Mouse (Mus musculus) liver (tissue): Measurements from ENCODE around the gene Sorcs1.

Experiments used
- DNase-seq: peaks from one replicate; pipeline ENCODE4 v3.0.0-alpha.2; 2020; ENCODE audit warnings: mixed read lengths

The Sorcs1 gene

DNA sequence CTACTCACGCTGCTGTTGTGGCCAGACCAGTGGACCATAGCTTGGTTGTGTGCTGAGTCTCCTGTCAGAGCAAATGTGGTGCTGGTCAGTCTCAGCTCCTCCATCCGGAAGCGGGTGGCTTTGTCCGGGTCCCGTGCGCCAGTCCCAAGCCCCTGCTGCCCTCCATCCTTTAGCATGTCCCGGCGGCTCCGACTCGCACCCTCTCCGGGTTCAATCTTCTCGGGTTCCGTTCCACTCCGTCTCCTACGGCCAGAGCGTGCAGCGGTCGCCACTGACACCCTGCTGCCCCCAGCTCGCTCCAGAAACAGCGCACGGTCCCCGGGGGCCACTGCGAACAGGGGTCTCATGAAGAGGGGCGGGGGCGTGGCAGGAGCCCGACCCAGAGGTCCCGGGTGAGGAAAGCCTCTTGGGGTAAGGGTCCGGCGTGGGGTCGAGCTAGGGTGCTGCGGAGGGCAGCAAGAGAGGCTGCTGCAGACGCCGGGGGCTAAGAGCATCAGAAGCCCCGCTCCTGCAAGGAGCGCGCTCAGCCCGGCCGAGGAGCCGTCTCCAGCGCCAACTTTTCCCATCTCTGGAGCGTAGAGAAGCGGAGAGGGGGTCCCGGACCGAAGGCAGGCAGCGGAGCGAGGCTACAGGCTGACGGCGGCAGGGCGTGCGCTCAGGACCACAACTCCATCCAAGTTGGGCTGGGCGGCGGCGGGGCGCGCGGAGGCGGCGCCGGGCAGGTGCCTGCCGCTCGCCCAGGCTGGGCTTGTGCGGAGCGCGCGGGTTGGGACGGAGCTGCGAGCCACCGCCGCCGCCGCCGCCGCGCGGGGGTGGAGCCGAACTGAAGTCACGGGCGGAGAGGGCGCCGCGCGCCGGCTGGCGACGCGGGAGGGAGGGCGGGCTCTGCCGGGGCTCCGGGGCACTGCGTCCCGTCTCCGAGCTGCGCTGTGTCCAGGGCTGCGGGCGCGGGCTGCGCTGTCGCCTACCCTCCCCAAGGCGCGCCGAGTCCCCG, at the start of gene Sorcs1:
Gene Sorcs1, minus strand, starts transcription at position 744 of the 994 bp plus-strand sequence.
- DNase-seq, result peak; percentile 27

DNA sequence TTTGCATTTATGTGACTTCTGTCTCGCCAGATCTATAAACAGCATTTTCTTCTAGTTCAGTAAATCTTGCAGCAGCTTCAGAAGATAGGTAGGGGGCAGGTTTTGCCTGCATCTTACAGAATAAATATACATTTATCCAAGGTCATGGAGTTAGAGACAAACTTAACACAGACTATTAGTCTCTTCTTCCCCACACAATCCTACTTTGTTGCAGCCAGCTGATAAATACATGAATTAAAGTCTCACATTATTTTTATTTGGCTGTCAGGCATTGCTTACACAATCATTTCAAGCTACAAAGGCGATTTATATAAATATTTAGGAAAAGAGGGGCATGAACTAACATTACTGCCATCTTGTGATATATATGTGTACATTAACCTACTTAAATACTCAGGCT, 4.8 kb upstream of the Sorcs1 start:
- no peak for DNase-seq

DNA sequence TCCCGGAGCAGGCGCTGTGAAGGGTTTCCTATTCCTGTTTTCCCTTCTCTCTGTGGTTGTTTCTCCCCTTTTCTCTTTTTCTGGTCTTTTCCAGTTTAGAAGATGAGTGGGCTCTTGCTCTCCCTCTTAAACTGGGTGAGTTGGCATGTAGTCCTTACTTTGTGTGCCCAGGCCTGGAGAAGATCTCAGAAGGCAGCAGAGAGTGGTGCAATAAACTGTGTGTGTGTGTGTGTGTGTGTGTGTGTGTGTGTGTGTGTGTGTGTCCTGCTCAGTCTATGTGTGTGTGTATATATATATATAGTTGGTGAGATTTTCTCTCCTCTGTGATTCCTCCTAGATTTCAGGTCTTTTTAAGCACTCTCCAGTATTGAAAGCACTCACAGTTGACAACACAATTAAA, 500 bp upstream of the Sorcs1 start:
- DNase-seq, result no peak

DNA sequence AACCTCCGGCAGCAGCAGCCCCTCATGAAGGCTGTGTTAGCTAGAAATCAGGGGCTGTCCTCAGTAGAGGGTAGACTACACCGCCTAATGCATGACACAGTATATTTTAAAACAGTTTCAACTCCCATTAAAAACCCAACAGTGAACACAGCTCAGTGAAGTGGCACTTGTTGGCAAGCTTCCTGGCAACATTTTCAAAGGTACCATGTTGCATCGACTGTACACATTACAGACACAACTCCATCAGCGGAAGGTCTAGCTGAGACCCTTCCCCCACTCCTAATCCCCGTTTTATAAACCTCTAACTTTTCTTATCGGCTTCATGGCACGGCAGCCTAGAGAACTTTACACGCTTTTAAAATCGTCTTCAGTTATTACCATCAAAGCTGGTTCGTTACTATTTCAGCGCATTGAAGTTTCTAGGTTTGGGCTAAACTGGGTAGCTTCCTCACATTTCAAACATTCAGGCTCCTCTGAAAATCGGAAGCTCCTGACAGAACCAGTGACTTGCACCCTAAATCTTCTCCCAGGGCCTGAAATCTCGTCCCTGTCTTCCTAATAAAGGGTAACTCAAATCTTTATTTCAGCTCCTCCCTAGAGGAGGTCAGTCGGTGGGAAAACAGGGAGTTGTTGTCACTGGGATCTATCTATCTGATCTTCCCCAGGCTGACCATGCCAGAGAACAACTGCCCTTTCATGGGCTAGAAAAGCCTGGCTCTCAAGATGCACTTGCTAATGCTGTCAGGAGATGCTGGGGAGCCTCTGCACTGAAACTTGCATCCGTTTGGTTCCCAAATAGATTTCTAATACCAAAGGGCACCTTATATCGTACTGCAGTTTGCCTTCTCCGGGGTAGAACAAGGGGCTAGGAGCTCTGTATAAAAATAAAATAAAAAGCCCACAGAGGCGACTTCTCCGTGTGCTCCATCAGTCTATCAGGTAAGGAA, 1.6 kb downstream of the Sorcs1 start:
- DNase-seq, result no peak

DNA sequence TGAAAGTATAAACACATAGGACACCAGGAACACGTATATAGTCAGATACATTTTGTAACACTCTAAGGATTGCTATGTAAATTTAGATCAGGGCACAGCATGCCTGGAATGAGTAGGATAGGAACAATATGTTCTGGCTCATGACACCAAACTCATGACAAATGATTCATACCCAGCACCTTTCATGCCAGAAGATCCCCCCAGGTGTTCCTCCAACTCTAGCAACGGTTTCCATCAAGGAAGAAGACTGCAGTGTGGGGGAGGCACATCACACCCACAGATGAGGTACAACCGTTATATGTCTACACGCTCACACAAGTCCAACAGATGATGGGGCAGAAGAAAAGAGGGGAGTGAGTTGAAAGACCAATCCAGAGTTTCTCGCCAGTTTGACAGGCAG, 3.5 kb downstream of the Sorcs1 start:
- no peak for DNase-seq

DNA sequence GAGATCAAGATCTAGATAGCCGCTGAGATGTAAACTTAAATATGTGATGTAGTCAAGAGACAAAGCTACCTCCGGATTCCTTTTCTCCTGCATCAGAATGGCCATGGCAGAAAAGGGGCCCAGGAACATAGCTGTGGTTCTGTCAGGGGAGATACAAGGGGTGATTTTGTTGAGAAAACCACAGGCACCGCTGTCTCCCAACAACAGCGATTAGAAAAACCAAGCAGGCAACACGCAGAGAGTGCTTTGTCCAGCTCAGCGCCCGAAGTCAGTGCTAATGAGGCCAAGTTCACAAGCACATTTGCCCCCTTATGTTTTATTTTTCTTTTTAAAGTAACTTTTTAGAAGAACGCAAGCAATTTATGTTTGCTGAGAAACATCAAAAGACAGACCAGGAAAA, 10.9 kb downstream of the Sorcs1 start:
- no peak for DNase-seq

DNA sequence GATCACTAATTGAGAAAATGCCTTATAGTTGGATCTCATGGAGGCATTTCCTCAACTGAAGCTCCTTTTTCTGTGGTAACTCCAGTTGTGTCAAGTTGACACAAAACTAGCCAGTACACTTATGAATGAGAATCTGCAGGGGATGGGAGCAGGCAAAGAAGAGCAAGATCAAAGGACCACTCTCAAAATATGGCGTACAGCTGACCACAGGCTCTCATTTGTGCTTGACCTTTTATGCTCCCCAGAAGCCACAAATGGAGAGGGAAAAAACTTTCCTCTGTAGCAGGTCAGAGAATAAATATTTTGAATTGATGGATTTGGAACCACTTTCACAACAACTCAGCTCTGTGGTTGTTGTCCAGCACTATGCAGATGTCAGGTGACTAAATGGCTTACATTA, 14.1 kb downstream of the Sorcs1 start:
- DNase-seq, result no peak

DNA sequence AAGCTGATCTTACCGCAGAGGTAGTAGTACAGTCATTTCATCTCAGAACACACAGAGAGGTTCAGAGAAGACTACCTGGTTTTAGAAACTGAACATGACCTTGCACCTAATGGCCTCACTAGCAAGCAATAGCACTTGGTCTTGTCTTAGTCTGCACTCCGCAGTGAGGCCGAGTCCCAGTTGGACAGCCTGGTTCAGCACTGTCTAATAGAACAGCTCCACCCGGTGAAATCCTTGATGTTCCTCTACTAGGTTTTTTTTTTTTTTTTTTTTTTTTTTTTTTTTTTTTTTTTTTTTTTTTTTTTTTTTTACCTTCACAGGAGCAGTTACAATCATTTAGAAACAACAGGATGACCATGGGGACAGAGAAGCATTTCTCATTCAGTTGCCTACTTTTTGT, 19.3 kb downstream of the Sorcs1 start:
- DNase-seq, result no peak

- no peak for DNase-seq
Observed at GRCm38 (mm10) chr19:50652750-50653149, 25.7 kb downstream of the Sorcs1 start.

GRCm38 (mm10) chr19:50643836-50644235, 34.6 kb downstream of the Sorcs1 start:
- no peak for DNase-seq

GRCm38 (mm10) chr19:50642121-50642520, 36.3 kb downstream of the Sorcs1 start:
- no peak for DNase-seq

DNA sequence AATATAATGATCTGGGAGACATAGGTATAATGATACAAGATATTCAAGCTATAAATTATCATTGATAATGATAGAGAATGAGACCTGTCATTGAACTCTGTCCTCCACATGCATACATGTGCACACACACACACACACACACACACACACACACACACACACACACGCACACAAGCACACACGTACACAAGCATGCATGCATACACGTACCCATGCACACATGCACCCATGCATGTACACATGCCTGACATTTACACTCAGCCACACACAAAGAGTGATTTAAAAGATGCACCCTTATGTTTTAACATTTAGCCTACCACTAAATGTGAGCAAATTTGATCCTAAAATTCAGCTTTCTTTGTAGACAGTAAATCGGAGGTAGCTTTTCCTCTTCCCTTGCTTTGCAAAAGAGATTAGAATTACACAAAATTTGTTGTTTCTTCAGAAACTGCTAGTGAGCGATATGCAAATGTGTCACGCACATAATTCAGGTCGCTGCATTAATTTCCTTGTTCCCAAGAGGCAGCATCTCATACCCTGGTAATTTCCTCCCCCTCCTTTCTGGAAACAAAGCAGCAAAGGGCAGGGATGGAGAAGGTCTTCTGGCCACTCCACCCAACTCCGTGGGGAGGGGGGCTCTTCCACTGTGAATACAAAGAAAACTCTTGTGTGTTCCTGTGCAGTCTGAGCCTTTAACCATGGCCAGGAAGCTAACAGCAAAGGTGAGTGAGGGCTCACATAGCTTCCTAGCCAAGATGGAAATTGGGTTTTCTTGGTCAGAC, 38.0 kb downstream of the Sorcs1 start:
- no peak for DNase-seq

DNA sequence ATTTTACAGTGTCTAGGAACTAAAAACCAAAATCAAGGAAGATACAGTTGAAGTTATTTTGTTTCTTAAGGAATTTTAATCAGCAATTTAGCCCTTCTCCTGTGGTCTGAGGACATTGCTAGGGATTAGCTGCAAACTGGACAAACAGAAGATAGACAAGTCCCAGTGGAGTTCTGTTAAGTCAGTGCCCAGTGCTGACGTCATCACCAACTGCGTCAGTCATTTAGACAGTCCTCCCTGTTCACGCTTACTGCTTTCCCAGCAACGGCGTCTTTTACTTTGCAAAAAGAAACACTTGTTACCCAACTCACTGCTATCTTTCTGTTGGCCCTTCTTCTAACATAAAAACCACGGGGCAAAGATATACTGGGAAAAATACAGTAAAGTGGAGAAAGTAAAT, 40.3 kb downstream of the Sorcs1 start:
- no peak for DNase-seq

GRCm38 (mm10) chr19:50614013-50614412, 64.4 kb downstream of the Sorcs1 start:
- DNase-seq, result peak; percentile 10

DNA sequence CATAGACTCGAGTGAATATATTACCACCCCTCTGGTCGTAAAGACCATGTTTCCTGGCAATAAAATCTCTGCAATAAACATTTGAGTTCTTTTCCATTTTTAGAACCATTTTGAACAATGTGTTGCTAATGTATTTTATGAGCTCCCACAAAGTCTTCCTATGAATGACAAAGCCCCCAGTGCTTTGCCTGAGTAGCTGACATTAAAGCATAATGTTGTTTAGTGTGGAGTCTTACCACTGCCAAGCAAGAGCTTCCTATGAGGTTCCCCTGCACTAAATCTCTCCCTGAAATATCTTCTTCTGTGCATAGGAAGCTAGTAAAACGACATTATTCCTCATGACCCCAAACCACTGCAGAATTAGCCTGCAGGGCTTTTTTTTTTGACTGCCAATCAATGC, 66.8 kb downstream of the Sorcs1 start:
- no peak for DNase-seq

DNA sequence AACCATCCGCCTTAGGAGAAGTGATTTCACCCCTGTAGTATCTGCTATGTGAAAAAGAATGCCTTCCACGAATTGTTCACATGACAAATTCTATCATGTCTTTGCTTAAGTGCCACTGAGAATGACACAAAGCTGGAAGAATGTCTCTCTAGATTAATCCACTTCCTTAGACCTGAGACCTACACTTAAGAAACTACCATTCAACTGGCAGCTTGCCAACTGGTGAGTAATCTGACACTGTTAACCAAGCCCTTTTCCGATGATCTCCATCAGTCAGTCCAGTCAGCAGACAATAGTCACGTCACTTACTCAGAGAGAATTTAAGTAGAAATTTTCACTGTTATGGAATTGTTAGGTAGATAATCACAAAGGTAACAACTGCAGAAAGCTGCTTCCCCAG, 74.6 kb downstream of the Sorcs1 start:
- no peak for DNase-seq

GRCm38 (mm10) chr19:50603380-50603779, 75.1 kb downstream of the Sorcs1 start:
- DNase-seq, result no peak

- DNase-seq, result no peak
Observed at GRCm38 (mm10) chr19:50597300-50597699, 81.1 kb downstream of the Sorcs1 start.

GRCm38 (mm10) chr19:50586182-50586581, 92.3 kb downstream of the Sorcs1 start:
- no peak for DNase-seq

DNA sequence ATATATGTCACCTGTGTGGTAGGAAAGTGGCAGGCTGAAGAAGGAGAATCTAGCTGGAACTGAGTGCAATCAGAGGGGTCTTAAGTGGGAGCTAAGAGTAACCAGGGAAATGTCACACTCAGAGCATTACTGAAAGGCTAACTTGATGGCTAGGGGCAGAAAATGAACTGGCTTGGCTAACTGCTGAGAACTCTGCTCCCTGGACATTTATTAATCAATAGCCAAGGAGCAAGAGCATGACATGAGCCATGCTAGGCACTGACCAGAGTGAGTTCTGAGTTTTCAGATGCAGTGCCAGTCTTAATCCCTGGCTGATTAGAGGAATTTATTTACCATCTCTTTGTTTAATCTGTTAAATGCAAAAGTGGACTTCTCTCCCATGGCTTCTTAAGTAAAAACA, 95.5 kb downstream of the Sorcs1 start:
- DNase-seq, result no peak

DNA sequence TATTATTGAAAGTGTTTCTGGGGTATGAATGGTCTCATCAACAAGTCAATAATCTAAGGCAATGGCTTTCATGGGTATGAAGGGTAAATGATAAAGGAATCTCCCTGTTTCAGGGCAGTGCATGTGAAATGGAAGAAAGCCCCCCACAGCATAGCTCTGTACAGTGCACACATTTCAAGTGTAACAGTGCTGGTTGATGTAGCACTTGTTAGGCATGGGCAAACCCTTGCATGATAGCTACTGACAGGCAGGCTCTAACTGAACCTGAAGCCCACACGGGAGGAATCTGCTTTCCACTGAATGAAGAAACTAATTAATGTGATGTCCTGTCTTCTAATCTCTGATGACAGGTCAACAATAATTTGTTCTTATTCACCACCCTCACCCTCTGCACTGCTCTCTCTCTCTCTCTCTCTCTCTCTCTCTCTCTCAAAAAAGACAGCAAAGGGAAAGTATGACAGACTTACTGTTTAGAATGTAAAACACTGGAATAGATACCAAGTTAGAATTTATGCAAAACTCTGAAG, 108.7 kb downstream of the Sorcs1 start:
- DNase-seq, result no peak

GRCm38 (mm10) chr19:50566306-50566705, 112.1 kb downstream of the Sorcs1 start:
- no peak for DNase-seq
